Mouse (Mus musculus) heart, embryonic 13.5 days (tissue): ENCODE measurements around the gene Etl4. TPM values are rescaled to one million over a fixed set of nuclear protein-coding genes. Genes with fewer than 3 reads are reported as not detected.
"Not testable (repeated sequence)": the region's sequence is repeated elsewhere in the genome, so short reads cannot be mapped to it uniquely, and the experiment has no call there.

Experiments
- ATAC-seq: fragments of 200-750 bp; cut with Nextera tagmentation; 2 replicates; pipeline ENCODE4 v1.8.0; 2017; ENCODE audit warnings: moderate TSS enrichment; ENCODE audit not compliant: insufficient number of reproducible peaks, low FRiP score, low TSS enrichment; ENCODE audit errors: extremely low read depth
- H3K27ac ChIP-seq: fragments of 300-500 bp; sonication (generic); replicated peaks from 2 replicates; pipeline ENCODE4 v1.5.1; 2015; ENCODE audit warnings: moderate library complexity, mild to moderate bottlenecking, inconsistent platforms
- H3K27me3 ChIP-seq: fragments of 300-500 bp; sonication (generic); replicated peaks from 2 replicates; pipeline ENCODE4 v1.6.1; 2015; ENCODE audit warnings: mild to moderate bottlenecking, inconsistent platforms
- H3K36me3 ChIP-seq: fragments of 300-500 bp; sonication (generic); 2 replicates; pipeline ENCODE4 v1.6.1; 2015; ENCODE audit warnings: mild to moderate bottlenecking, inconsistent platforms
- H3K4me1 ChIP-seq: fragments of 300-500 bp; sonication (generic); 2 replicates; pipeline ENCODE4 v1.6.1; 2015; ENCODE audit warnings: inconsistent platforms
- H3K4me2 ChIP-seq: fragments of 300-500 bp; sonication (generic); 2 replicates; pipeline ENCODE4 v1.6.1; 2015; ENCODE audit warnings: inconsistent platforms, mild to moderate bottlenecking, moderate library complexity
- H3K4me3 ChIP-seq: fragments of 300-500 bp; sonication (generic); 2 replicates; pipeline ENCODE4 v1.5.1; 2015; ENCODE audit warnings: moderate library complexity, mild to moderate bottlenecking, inconsistent platforms
- H3K9ac ChIP-seq: fragments of 300-500 bp; sonication (generic); 2 replicates; pipeline ENCODE4 v1.6.1; 2015; ENCODE audit warnings: inconsistent platforms, mild to moderate bottlenecking, moderate library complexity
- H3K9me3 ChIP-seq: fragments of 300-500 bp; sonication (generic); 2 replicates; pipeline ENCODE4 v1.6.1; 2016; ENCODE audit warnings: inconsistent platforms
- WGBS: fragments of 180-500 bp; shearing (Covaris S2); methylation state at CpG from one replicate; pipeline ENCODE4 v1.1.7; 2015; ENCODE audit warnings: mixed read lengths; 5-methylcytosine and 5-hydroxymethylcytosine counted together
- polyA plus RNA-seq: library from polyadenylated mRNA; unstranded; fragments of >200 nt; fragmentation: Nextera tagmentation; extraction: Ambion mirVana; gene quantifications from 2 replicates; pipeline ENCODE4 v1.2.1, GENCODE M21; 2015

The Etl4 gene
- polyA plus RNA-seq, 1 experiment from 2014 or later: 8.4 TPM

GRCm38 (mm10) chr2:20682203-20682602 lies 772.6 kb downstream of the Etl4 start:
- H3K27ac ChIP-seq, ATAC-seq, H3K4me1 ChIP-seq, H3K27me3 ChIP-seq, H3K9ac ChIP-seq, H3K9me3 ChIP-seq, H3K4me2 ChIP-seq, H3K36me3 ChIP-seq, H3K4me3 ChIP-seq: not testable (repeated sequence)
- 84% methylated on average over 6 of the region's 6 CpGs for WGBS

- no peaks in the 10 kb centered on the region for H3K36me3 ChIP-seq
- 16% methylated on average over 3 of the region's 3 CpGs for WGBS
- no peaks in the 10 kb centered on the region for H3K9me3 ChIP-seq
- no peak overlapping the region for H3K4me3 ChIP-seq
- ATAC-seq: no peak
- H3K4me2 ChIP-seq: no peak overlapping the region
- no peak overlapping the region for H3K9ac ChIP-seq
- H3K4me1 ChIP-seq: peaks cover 18% of the 10 kb centered on the region
- no peaks in the 10 kb centered on the region for H3K27me3 ChIP-seq
- no peak overlapping the region for H3K27ac ChIP-seq
Observed at GRCm38 (mm10) chr2:20689389-20689788, 779.8 kb downstream of the Etl4 start.

GRCm38 (mm10) chr2:20692898-20693297 lies 783.3 kb downstream of the Etl4 start:
- H3K9me3 ChIP-seq: no peaks in the 10 kb centered on the region
- no peak overlapping the region for H3K4me3 ChIP-seq
- H3K27me3 ChIP-seq: no peaks in the 10 kb centered on the region
- H3K4me1 ChIP-seq: peaks cover 18% of the 10 kb centered on the region
- H3K27ac ChIP-seq: no peak overlapping the region
- H3K4me2 ChIP-seq: no peak overlapping the region
- no peak overlapping the region for H3K9ac ChIP-seq
- 53% methylated on average over 3 of the region's 3 CpGs for WGBS
- ATAC-seq: no peak
- H3K36me3 ChIP-seq: no peaks in the 10 kb centered on the region

- Histone ChIP-seq H3K27me3 (no peaks in the 10 kb centered on the region), H3K27ac (no peak overlapping the region), H3K9me3 (no peaks in the 10 kb centered on the region), H3K4me1 (peaks cover 18% of the 10 kb centered on the region), H3K4me2 (no peak overlapping the region), H3K36me3 (no peaks in the 10 kb centered on the region), H3K4me3 (no peak overlapping the region), H3K9ac (no peak overlapping the region)
- 86% methylated on average over 1 of the region's 1 CpGs for WGBS
- no peak for ATAC-seq
Observed at GRCm38 (mm10) chr2:20693772-20694171, 784.2 kb downstream of the Etl4 start.

- Histone ChIP-seq H3K27me3 (no peaks in the 10 kb centered on the region), H3K9me3 (no peaks in the 10 kb centered on the region), H3K4me3 (no peak overlapping the region), H3K36me3 (no peaks in the 10 kb centered on the region), H3K4me1 (peaks cover 6% of the 10 kb centered on the region), H3K4me2 (no peak overlapping the region), H3K27ac (no peak overlapping the region), H3K9ac (no peak overlapping the region)
- WGBS: 63% methylated on average over 1 of the region's 1 CpGs
- ATAC-seq: no peak
Observed at GRCm38 (mm10) chr2:20697719-20698118, 788.1 kb downstream of the Etl4 start.

GRCm38 (mm10) chr2:20705110-20705509 lies 795.5 kb downstream of the Etl4 start:
- Histone ChIP-seq H3K4me2 (no peak overlapping the region), H3K27ac (no peak overlapping the region), H3K9ac (no peak overlapping the region), H3K9me3 (no peaks in the 10 kb centered on the region), H3K4me1 (no peaks in the 10 kb centered on the region), H3K36me3 (peaks cover 4% of the 10 kb centered on the region; the same call in 1 of the 2 replicates), H3K27me3 (no peaks in the 10 kb centered on the region), H3K4me3 (no peak overlapping the region)
- no peak for ATAC-seq
- 59% methylated on average over 4 of the region's 4 CpGs for WGBS

GRCm38 (mm10) chr2:20710589-20710988 lies 801.0 kb downstream of the Etl4 start:
- H3K27ac ChIP-seq: no peak overlapping the region
- no peaks in the 10 kb centered on the region for H3K9me3 ChIP-seq
- no peak overlapping the region for H3K9ac ChIP-seq
- ATAC-seq: no peak
- H3K36me3 ChIP-seq: peaks cover 4% of the 10 kb centered on the region; the same call in 1 of the 2 replicates
- 86% methylated on average over 7 of the region's 7 CpGs for WGBS
- no peak overlapping the region for H3K4me2 ChIP-seq
- peaks cover 8% of the 10 kb centered on the region for H3K4me1 ChIP-seq
- no peak overlapping the region for H3K4me3 ChIP-seq
- H3K27me3 ChIP-seq: no peaks in the 10 kb centered on the region

GRCm38 (mm10) chr2:20711024-20711423 lies 801.4 kb downstream of the Etl4 start:
- H3K27me3 ChIP-seq: no peaks in the 10 kb centered on the region
- H3K4me2 ChIP-seq: no peak overlapping the region
- 35% methylated on average over 2 of the region's 2 CpGs for WGBS
- no peak overlapping the region for H3K9ac ChIP-seq
- no peaks in the 10 kb centered on the region for H3K9me3 ChIP-seq
- no peak for ATAC-seq
- H3K36me3 ChIP-seq: peaks cover 4% of the 10 kb centered on the region; the same call in 1 of the 2 replicates
- H3K4me1 ChIP-seq: peaks cover 8% of the 10 kb centered on the region
- no peak overlapping the region for H3K27ac ChIP-seq
- H3K4me3 ChIP-seq: no peak overlapping the region

GRCm38 (mm10) chr2:20719105-20719504 lies 809.5 kb downstream of the Etl4 start:
- WGBS: 51% methylated on average over 4 of the region's 4 CpGs
- no peaks in the 10 kb centered on the region for H3K36me3 ChIP-seq
- H3K4me3 ChIP-seq: no peak overlapping the region
- H3K27ac ChIP-seq: peak overlapping the region; percentile 20
- H3K4me2 ChIP-seq: 0 out of 2 replicates have a peak overlapping the region, but pooled peaks have one; percentile 4
- no peak for ATAC-seq
- H3K27me3 ChIP-seq: no peaks in the 10 kb centered on the region
- peaks cover 41% of the 10 kb centered on the region for H3K4me1 ChIP-seq
- no peak overlapping the region for H3K9ac ChIP-seq
- no peaks in the 10 kb centered on the region for H3K9me3 ChIP-seq

- no peaks in the 10 kb centered on the region for H3K36me3 ChIP-seq
- no peak overlapping the region for H3K4me2 ChIP-seq
- 65% methylated on average over 3 of the region's 3 CpGs for WGBS
- H3K4me1 ChIP-seq: peaks cover 44% of the 10 kb centered on the region
- no peak for ATAC-seq
- no peaks in the 10 kb centered on the region for H3K27me3 ChIP-seq
- no peak overlapping the region for H3K4me3 ChIP-seq
- no peaks in the 10 kb centered on the region for H3K9me3 ChIP-seq
- H3K27ac ChIP-seq: no peak overlapping the region
- H3K9ac ChIP-seq: no peak overlapping the region
Observed at GRCm38 (mm10) chr2:20721098-20721497, 811.5 kb downstream of the Etl4 start.

- WGBS: 29% methylated on average over 15 of the region's 15 CpGs
- H3K9me3 ChIP-seq: no peaks in the 10 kb centered on the region
- H3K9ac ChIP-seq: peak overlapping the region; percentile 65
- peak overlapping the region; percentile 59 for H3K4me2 ChIP-seq
- H3K27me3 ChIP-seq: no peaks in the 10 kb centered on the region
- H3K36me3 ChIP-seq: no peaks in the 10 kb centered on the region
- H3K4me3 ChIP-seq: peak overlapping the region; percentile 36
- peak overlapping the region; percentile 60 for H3K27ac ChIP-seq
- peaks cover 44% of the 10 kb centered on the region for H3K4me1 ChIP-seq
- no peak for ATAC-seq
Observed at GRCm38 (mm10) chr2:20722165-20722991, 812.8 kb downstream of the Etl4 start.
